Mouse (Mus musculus) retina, postnatal 1 day (tissue): ENCODE measurements around the gene Ptprg.

Experiments
- DNase-seq: peaks from one replicate; pipeline ENCODE4 v3.0.0-alpha.2; 2012

The Ptprg gene

DNA sequence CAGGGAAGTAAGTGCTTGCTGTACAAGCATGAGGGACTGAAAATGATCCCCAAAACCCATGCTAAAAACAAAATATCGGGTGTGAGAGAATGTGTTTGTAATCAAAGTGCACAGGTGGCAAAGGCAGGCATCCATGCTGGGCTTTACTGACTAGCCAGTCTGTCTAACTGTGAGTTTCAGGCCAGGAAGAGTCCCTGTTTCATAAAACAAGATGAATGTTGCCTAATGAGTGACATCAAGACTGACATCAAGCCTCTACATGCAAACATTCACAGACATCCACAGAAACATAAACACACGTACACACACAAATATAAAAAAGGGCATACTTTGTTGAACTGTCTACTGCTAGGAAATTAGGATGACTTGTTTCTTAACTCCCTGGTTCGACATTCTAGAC is 552.3 kb downstream of the Ptprg start:
- no peak for DNase-seq

DNA sequence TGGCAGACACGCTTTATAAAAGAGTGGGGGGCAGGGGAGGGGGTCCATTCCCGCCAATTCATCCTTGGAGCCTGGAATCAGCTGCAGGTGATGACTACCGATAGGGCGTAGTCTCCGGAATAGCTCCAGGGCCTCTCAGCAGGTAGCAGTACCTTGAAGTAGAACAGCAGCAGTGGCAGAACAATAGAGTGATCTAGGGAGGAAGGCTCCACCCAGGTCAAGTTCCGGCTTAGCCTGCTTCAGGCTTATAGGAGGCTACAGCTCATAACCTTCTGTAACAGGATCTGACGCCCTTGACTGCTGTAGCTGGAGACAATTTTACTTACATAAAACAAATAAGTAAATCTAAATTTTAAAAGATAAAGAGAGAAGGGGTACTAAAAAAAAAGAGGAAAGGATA is 554.1 kb downstream of the Ptprg start:
- no peak for DNase-seq

DNA sequence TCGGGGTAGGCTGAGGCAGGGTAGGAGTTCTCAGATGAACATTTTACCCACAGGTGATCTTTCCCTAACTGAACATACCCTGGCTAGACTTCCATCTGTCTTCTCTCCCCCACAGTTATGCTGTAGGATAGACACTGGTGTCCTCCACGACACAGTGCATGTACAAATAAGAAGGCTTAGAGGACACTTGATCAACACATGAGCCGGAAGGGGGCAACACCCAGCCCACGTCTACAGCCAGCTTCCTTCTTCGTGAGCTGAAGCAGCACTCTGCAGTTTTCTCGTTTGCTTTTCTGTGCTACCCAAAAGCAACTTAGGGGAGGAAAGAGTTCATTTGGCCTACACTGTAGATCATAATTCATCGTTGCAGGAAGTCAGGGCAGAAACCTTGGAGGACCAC is 554.7 kb downstream of the Ptprg start:
- DNase-seq = no peak

DNA sequence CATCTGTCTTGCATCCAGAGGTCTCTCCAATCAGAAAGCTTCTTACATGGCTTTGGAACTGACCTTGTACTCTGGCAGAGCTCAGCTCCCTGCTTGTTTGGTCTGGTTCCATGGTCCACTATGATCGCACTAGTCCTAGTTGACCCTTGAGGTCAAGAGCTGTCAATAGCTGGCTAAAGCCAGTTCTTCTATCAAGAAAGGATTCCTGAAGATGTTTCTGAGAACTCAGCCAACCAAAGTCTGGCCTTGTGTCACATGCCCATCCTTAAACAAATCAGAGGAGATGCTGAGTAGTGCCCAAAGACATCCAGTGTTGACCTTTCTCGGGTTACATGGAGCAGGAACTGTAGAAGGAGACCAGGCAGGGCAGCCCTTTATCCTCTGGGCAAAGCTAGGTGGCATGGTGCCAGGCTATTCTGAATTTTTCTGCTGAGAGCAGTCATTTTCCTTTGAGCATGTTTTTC is 559.2 kb downstream of the Ptprg start:
- no peak for DNase-seq

DNA sequence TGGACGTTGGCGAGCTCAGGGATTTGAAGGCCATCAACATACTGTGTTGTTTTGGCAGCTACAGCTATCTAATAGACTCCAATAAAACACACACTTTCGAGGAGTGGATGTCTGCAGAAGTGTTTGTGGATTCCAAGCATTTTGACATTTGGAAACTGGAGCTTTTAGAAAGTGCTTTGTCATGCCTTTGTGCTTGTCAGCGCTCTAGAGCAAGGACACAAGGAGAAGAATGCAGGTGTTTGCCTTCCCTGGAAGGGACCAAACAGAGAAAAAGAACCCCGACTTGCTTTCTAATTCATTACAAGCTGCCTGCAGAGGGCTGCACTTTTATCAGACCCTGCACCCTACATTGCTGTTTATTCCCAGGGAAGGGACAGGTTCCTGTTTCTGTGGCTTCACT is 560.0 kb downstream of the Ptprg start:
- DNase-seq = no peak

DNA sequence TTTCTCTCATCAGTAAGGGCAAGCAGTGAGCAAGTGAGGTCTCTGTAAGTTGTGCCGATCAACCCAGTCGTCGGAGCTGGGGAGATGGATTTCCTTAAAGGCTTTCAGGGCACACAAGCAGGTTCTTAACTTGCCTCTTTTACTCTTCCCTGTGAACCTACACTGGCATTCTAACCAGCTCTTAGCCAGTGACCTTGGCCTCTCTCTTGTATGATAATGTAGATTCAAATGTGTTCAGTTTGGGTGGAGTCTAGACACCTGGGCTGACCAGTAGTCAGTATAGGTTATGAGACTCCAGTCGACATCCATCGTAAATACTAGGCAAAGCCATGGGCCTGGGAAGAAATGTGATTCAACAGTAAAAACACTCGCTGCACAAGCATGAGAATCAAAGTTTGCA is 560.7 kb downstream of the Ptprg start:
- no peak for DNase-seq

DNA sequence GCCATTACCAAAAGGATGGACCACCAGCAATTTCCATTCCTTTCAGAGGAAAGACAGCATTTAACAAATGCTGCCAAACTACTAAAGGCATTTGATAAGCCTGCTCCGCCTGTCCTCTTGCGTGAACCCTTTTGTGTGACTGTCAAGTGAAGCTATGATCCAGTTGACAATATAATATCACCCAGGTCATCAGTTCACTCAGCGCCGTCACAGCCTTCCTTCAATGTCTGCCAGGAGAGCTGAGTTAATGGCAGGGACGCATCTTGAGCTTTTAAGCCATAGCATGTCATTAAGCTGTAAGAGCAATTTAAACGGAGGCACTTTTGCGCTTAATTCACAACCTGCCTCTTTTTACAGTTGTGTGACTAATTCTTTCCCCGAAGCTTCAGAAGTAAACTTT is 565.9 kb downstream of the Ptprg start:
- DNase-seq = no peak

DNA sequence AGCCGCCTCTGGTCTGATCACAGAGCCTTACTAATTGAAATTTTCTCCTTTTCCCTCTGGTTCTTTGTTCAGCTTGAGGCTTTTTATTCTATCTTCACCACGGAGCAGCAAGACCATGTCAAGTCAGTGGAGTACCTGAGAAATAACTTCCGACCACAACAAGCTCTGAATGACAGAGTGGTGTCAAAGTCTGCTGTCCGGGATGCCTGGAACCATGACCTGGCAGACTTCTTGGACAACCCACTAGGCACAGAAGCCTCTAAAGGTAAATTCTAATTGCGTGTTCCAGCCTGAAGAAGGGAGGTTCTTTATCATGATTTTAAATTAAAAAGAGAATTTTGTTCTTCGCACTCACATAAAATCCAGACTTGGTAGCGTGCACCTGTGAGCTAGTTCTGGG is 568.6 kb downstream of the Ptprg start:
- DNase-seq = no peak

DNA sequence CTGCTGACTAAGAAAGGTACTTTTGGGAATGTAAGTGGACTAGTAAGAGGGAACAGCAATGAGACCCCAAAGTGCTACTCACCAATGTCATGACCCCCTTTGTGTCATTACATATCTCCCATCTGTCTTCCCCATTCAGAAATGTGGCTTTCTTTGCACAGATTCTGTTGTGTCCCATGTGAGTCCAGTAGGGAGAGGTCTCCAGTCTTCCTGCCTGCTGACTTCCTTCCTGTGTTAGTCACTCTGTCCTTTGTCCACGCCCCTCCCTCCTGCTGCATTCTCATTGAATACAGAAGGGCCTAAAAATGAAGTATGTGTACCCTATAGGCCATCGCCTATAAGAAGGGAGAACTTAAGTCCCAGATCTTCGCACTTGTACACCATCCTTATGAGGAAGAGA is 571.4 kb downstream of the Ptprg start:
- no peak for DNase-seq

DNA sequence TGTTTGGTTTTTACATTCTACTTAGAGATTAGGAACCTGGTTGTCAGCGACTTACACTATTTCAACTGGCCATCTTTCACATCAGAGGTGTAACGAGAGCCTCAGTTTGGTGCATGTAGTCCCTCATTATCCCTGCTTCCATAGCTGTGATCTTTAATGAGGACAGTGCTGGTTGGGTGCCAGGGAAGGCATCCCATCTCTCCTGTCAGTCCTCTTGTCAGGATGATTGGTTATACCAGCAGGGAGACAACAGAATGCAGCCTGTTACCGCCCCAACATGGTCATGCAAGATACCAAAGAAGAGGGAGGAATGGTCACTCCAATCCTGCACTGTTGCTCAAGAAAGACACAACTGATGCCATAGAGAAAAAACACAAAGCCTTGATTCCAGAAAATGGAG is 574.6 kb downstream of the Ptprg start:
- no peak for DNase-seq

DNA sequence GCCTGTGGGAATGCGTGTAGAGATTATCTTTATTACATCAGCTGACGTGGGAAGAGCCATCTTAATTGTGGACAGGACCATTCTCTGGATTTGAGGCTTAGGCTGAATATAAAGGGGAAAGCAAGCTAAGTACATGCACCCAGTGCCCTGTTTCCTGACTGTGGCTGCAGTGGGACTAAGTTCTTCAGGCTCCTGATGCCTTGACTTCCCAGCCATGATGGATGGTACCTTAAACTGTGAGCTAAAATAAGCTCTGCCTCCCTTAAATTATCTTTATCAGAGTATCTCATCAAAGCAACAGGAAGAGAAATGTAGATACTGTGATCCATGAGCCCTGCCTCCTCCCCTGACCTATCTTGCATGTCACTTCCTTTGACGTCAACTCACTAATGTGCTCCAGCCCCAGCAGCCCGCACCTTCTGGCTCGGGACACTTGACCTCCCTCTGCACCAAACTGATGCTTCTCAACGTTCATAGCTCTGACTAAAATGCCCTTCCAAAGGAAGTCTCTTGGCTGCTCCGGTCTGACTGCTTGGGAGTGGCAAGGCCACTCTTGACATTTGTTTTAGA is 578.8 kb downstream of the Ptprg start:
- no peak for DNase-seq

DNA sequence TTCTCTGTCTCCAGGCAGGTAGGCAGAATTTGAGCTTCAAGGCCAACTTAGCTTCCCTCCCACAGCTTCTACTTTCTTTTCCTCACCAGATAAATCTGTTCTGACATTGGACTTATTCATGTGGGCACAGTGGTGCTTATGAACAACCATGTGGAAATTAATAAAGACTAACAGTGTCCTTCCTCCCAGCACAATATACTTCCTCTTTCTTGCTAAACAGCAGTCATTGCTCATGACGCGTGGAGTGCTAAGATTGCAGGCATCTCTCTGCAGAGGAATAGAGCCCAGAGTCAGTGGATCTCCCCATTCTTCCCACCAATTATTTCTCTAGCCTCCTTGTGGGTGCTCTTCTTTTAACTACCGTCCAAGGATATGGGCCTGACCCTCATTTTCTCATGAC is 579.8 kb downstream of the Ptprg start:
- DNase-seq = no peak

DNA sequence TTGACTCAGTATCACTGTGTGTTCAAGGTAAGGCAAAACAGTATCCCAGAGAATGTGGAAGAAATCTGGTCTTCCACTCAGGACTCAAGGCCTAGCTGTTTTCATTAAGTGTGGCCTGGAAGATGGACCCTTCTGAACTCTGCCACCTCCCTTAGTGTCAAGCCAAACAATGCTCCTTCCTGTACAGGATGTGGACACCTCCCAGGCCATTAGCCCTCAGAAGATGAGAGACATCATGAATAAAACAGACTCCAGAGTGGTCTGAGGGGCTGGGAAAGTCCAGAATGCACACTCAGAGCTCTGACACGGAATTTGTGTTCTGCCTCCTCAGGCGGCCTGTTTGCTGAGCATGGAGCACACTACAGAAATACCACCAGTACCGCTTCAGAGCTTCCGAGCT is 581.2 kb downstream of the Ptprg start:
- no peak for DNase-seq

DNA sequence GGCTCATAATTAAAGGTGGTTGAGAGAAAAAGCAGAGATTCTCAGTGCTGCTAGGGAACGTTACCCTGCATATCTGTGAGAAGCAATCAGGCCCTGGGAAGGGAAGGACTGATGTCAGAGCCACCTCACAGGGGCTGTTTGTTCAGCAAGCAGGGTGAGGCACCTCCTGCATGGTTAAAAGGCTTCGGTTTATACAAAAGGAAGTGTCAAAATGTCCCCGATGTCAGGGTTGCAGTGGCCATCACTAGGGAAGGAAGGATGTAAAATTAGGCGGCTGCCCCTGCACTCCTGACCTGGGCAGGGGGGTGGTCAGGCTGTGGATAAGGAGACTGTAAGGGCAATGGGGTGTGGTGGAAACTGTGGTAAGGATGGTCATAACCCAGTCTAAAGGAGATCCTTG is 583.2 kb downstream of the Ptprg start:
- DNase-seq = no peak

DNA sequence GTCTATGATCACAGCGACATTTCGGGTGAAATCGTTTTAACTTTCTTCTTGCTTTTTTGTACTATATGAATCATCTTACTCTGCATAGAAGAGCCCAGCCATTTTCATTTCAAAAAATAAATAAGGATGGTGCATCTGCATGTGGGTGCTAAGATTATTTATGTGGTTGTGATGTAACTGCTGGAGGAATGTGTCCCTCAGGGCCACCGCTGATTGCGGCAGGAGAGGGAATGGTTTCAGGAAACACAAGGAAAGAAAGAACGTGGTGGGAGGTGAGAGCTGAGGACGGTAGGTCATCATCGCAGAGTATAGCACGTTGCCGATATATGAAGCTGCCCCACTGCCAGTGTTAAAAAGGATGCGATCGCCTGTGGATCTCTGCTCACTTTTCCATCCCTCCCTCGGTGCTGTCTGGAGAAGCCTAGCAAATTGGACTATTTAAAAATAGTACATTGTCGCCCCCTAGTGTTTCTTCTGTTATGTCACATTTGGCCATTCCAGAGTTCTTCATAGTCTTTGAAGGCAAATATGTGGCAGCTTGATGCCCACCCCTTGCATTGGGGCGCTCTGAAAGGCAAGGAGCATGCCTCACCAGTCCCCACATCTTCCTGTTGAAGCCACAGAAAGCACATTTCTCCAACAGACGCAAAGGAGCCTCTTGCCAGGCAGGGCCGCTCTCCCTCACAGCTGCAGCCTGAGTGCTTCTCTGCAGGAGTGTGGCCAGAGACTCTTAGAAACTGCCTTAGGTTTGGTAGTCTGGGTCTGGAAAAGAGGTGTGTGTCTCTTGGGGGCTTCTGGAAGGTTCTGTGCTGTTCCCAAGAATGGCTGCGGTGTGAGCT is 586.5 kb downstream of the Ptprg start:
- peak; percentile 88 for DNase-seq

DNA sequence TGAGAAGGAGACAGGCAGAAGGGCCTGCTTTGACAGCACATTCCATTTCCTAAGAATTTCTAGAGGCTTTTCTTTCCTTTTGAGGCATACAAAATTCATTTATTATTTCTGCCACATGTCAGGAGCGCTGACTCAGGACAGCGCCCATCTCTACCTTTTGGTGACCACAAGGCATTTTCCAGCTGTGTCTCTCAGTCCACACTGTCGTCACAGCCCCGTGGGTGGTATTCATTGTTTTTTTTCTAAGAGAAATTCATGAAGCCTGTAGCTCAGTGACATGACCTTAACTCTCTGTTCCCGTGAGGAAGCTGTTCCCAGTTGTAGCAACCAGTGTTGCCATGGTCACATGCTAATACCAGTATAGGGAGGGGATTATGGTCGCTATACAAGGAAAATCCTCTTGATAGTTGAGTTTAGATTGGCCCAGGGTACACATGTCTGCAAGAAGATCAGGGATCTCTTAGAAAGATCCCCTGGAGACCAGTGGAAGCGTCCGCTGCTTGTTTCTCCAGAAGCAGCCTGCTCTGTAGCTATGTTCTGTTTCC is 590.7 kb downstream of the Ptprg start:
- DNase-seq = peak; percentile 65

DNA sequence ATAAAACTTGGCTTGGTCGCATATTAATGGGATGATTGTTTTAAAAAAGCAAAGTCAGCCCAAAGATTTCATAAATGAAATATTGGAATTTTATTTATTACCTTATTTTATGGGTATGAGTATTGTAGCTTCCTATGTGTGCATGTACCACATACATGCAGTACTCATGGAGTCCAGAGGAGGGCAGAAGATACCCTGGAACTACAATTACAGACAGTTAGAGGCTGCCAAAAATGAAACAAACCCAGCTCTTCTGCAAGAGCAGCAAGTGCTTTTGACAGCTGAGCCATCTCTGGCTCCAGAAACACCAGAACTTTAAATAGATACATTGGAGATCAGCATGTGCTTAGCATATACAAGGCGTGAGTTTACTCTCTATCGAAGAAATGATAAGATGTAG is 592.6 kb downstream of the Ptprg start:
- DNase-seq = no peak

DNA sequence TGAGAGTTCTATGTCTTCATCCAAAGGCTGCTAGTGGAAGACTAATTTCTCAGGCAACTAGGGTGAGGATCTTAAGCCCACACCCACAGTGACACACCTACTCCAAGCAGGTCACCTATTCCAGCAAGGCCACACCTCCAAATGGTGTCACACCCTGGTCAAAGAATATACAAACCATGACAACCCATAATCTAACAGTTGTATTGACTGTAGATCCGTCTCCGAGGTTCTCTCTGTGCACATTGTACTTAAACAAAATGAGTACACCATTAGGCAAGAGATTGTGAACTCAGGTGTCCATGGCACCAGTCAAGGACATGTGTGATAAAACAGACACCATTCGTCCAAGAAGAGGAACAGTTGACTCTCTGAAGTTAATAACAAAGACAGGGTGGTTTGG is 596.2 kb downstream of the Ptprg start:
- DNase-seq = no peak

DNA sequence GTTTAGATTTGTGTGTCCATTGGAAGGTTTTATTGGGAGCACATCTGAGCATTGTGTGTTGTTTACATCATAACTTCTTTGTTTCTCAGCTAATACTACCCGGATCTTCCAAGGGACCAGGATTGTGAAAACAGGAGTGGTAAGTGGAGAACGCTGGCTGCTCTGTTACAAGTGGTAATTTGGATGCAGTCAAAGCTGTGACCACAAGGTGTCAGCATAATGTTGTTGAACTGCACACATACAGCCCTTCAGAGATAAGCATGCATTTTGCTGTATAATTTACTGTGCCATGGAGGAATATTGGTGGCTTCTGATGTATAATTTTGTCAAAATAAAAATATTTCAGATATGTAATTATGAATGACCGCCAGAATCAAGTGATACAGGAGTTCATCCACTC is 598.6 kb downstream of the Ptprg start:
- DNase-seq = peak; percentile 82

DNA sequence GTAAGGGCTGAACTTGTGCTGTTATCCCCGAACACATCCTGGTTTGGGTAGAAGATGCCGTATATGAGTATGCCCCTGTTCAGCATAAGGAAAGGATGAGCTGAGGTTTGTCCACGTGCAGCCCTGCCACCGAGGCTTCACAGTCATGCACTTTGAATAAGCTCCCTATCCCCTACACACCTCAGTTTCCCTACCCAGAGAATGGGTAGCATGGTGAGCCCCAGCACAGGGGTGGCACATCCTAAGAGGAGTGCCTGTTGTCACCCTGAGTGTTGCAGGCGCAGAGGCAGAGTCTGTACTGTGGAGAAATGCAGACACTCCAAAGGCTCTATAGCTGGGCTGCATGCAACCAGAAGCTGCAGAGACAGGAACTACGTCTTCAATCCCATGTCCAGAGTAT is 599.4 kb downstream of the Ptprg start:
- DNase-seq = no peak

DNA sequence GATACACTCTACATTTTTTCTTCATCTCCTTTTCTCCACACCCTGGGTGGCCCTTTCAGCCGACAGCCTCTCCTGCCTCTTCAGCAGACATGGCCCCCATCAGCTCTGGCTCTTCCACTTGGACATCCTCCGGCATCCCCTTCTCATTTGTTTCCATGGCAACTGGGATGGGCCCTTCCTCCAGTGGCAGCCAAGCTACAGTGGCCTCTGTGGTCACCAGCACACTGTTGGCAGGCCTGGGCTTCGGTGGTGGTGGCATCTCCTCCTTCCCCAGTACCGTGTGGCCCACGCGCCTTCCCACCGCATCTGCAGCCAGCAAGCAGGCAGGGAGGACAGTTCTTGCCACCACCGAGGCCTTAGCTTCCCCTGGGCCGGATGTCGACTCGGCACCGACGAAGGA is 600.3 kb downstream of the Ptprg start:
- peak; percentile 24 for DNase-seq

DNA sequence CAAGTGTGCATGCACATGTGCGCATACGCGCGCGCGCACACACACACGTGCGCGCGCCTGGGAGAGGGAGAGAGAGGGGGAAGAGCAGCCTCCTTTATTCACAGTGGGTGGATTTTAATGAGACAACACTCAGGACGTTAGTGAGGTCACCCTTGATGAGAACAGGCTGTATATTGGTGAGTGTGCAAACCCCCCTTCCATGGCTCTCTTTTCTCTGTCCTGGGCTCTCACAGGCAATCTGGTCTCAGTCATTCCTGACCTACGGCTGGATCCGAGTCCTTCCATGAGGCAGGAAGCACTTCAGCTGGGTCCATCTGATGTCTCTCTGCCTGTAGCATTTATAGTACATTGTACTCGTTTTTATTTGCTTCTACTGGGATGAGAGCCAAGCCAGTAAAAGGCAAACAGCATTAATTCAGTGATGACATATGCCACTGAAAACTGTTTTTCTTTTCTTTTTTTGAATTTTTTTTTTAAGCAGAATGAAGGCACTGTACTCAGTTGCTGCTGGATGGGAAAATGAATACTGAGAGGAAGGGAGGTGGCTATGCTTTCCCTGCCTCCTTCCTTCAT is 608.5 kb downstream of the Ptprg start:
- DNase-seq = peak; percentile 19

DNA sequence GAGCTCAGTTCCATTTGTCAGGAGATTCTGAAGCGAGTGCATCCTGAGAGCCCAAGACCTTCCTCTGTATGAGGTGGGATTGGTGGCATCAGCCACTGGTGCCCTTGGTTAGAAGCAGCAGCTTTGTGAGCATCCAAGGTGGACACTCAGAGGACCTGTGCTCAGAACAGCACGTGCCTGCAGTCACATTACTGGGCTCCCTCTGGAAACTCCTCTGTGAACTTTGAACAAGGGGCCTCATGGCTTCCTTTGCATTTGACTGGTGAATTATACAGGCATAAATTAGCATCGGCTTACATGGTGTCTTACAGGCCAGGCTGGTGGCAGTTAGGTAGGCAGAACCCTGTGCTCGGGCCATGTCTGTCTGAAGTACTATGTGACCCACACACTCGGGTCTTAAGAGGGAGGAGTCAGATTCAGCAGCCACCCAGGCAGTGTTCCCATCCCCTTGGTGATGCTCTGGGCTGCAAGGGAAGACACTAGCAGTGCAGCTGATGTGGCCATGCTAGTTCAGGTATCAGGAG is 609.1 kb downstream of the Ptprg start:
- no peak for DNase-seq

DNA sequence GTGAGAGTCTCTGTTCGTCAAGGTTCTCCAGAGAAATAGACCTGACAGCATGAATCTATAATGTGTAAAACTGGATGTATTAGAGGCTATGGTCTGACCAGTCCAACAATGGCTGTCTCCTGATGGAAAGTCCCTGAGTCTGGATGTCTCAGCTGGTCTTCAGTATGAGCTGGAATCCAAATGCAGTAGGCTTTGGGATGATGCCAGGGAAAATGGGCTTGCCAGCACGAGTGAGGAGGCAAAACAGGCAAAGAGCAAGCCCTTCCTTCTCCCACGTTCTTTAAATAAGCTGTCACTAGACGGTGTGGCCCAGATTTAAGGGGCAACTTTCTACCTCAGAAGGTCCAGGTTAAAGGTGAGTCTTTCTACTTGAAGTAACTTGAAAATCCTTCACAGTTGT is 609.9 kb downstream of the Ptprg start:
- DNase-seq = no peak
